Mouse (Mus musculus) heart, embryonic 16.5 days (tissue): ENCODE data around the gene Uxs1. TPM values are rescaled to one million over a fixed set of nuclear protein-coding genes. Genes with fewer than 3 reads are reported as not detected.

ENCODE experiments used
- ATAC-seq: fragments of 200-750 bp; cut with Nextera tagmentation; replicated peaks from 2 replicates; pipeline ENCODE4 v1.8.0; 2017; ENCODE audit warnings: moderate number of reproducible peaks; ENCODE audit not compliant: insufficient read depth, low FRiP score; ENCODE audit errors: extremely low read depth
- H3K27ac ChIP-seq: fragments of 300-500 bp; sonication (generic); 2 replicates; pipeline ENCODE4 v1.5.1; 2014; ENCODE audit warnings: mild to moderate bottlenecking, low read length, control low read depth, moderate library complexity
- H3K27me3 ChIP-seq: fragments of 300-500 bp; sonication (generic); 2 replicates; pipeline ENCODE4 v1.6.1; 2014; ENCODE audit warnings: low read length, mixed read lengths; ENCODE audit not compliant: control insufficient read depth, insufficient read depth
- H3K36me3 ChIP-seq: fragments of 300-500 bp; sonication (generic); 2 replicates; pipeline ENCODE4 v1.6.1; 2014; ENCODE audit not compliant: control insufficient read depth, insufficient read depth
- H3K4me1 ChIP-seq: fragments of 300-500 bp; sonication (generic); 2 replicates; pipeline ENCODE4 v1.6.1; 2014; ENCODE audit warnings: low read length, mixed read lengths; ENCODE audit not compliant: control insufficient read depth, insufficient read depth
- H3K4me2 ChIP-seq: fragments of 300-500 bp; sonication (generic); 2 replicates; pipeline ENCODE4 v1.6.1; 2014; ENCODE audit warnings: low read depth, mild to moderate bottlenecking, control low read depth, low read length
- H3K4me3 ChIP-seq: fragments of 300-500 bp; sonication (generic); 2 replicates; pipeline ENCODE4 v1.5.1; 2014; ENCODE audit warnings: mild to moderate bottlenecking, control low read depth, low read length
- H3K9ac ChIP-seq: fragments of 300-500 bp; sonication (generic); 2 replicates; pipeline ENCODE4 v1.6.1; 2014; ENCODE audit warnings: low read length, control low read depth
- H3K9me3 ChIP-seq: fragments of 300-500 bp; sonication (generic); replicated peaks from 2 replicates; pipeline ENCODE4 v1.6.1; 2016; ENCODE audit warnings: low read length; ENCODE audit not compliant: control insufficient read depth
- WGBS: fragments of 180-500 bp; shearing (Covaris S2); extraction: QIAGEN DNeasy Blood & Tissue Kit; methylation state at CpG from one replicate; pipeline ENCODE4 v1.1.7; 2014; 5-methylcytosine and 5-hydroxymethylcytosine counted together
- polyA plus RNA-seq: library from polyadenylated mRNA; unstranded; fragments of >200 nt; fragmentation: Nextera tagmentation; extraction: Ambion mirVana; gene quantifications from 2 replicates; pipeline ENCODE4 v1.2.1, GENCODE M21; 2015

Uxs1 gene
- polyA plus RNA-seq, 1 experiment from 2014 or later: 11.0 TPM

GRCm38 (mm10) chr1:43837236-43837635 lies 9.6 kb upstream of the Uxs1 start:
- 81% methylated on average over 1 of the region's 1 CpGs for WGBS
- Histone ChIP-seq H3K9me3 (no peaks in the 10 kb centered on the region), H3K27ac (no peak overlapping the region), H3K4me2 (no peak overlapping the region), H3K27me3 (no peaks in the 10 kb centered on the region), H3K4me1 (no peaks in the 10 kb centered on the region), H3K36me3 (no peaks in the 10 kb centered on the region), H3K4me3 (no peak overlapping the region), H3K9ac (no peak overlapping the region)
- ATAC-seq: no peak

GRCm38 (mm10) chr1:43830096-43830495 lies 2.5 kb upstream of the Uxs1 start:
- Histone ChIP-seq H3K36me3 (no peaks in the 10 kb centered on the region), H3K9ac (no peak overlapping the region), H3K27ac (no peak overlapping the region), H3K9me3 (no peaks in the 10 kb centered on the region), H3K4me2 (no peak overlapping the region), H3K27me3 (no peaks in the 10 kb centered on the region), H3K4me1 (peaks cover 6% of the 10 kb centered on the region), H3K4me3 (no peak overlapping the region)
- ATAC-seq: no peak
- WGBS: 62% methylated on average over 1 of the region's 1 CpGs

GRCm38 (mm10) chr1:43827002-43827762 lies 418 bp downstream of the Uxs1 start:
- H3K36me3 ChIP-seq: no peaks in the 10 kb centered on the region
- H3K4me1 ChIP-seq: peaks cover 10% of the 10 kb centered on the region
- peak overlapping the region; percentile 97 for H3K4me3 ChIP-seq
- no peaks in the 10 kb centered on the region for H3K9me3 ChIP-seq
- H3K27ac ChIP-seq: peak overlapping the region; percentile 82
- ATAC-seq: peak; percentile 56
- under 1% methylated on average over 68 of the region's 68 CpGs for WGBS
- H3K27me3 ChIP-seq: no peaks in the 10 kb centered on the region
- peak overlapping the region; percentile 91 for H3K9ac ChIP-seq
- peak overlapping the region; percentile 99 for H3K4me2 ChIP-seq

GRCm38 (mm10) chr1:43826628-43827001 lies 985 bp downstream of the Uxs1 start:
- Histone ChIP-seq H3K36me3 (no peaks in the 10 kb centered on the region), H3K27me3 (no peaks in the 10 kb centered on the region), H3K4me2 (peak overlapping the region; percentile 99), H3K4me3 (peak overlapping the region; percentile 97), H3K4me1 (peaks cover 10% of the 10 kb centered on the region), H3K9ac (peak overlapping the region; percentile 91), H3K27ac (peak overlapping the region; percentile 82; the same call in 1 of the 2 replicates), H3K9me3 (no peaks in the 10 kb centered on the region)
- ATAC-seq: no peak
- under 1% methylated on average over 3 of the region's 3 CpGs for WGBS

GRCm38 (mm10) chr1:43823406-43823805 lies 4.2 kb downstream of the Uxs1 start:
- no peaks in the 10 kb centered on the region for H3K36me3 ChIP-seq
- H3K4me2 ChIP-seq: no peak overlapping the region
- H3K4me3 ChIP-seq: no peak overlapping the region
- H3K27me3 ChIP-seq: no peaks in the 10 kb centered on the region
- no peak overlapping the region for H3K27ac ChIP-seq
- 84% methylated on average over 1 of the region's 1 CpGs for WGBS
- H3K4me1 ChIP-seq: peaks cover 10% of the 10 kb centered on the region
- ATAC-seq: no peak
- H3K9ac ChIP-seq: no peak overlapping the region
- no peaks in the 10 kb centered on the region for H3K9me3 ChIP-seq

GRCm38 (mm10) chr1:43822586-43822985 lies 5.0 kb downstream of the Uxs1 start:
- Histone ChIP-seq H3K9ac (no peak overlapping the region), H3K27ac (no peak overlapping the region), H3K4me3 (no peak overlapping the region), H3K9me3 (no peaks in the 10 kb centered on the region), H3K36me3 (no peaks in the 10 kb centered on the region), H3K4me2 (no peak overlapping the region), H3K27me3 (no peaks in the 10 kb centered on the region), H3K4me1 (peaks cover 8% of the 10 kb centered on the region; the same call in 1 of the 2 replicates)
- 57% methylated on average over 5 of the region's 5 CpGs for WGBS
- ATAC-seq: no peak

GRCm38 (mm10) chr1:43821804-43822203 lies 5.8 kb downstream of the Uxs1 start:
- ATAC-seq: no peak
- H3K27me3 ChIP-seq: no peaks in the 10 kb centered on the region
- H3K4me2 ChIP-seq: no peak overlapping the region
- no peak overlapping the region for H3K4me3 ChIP-seq
- H3K27ac ChIP-seq: no peak overlapping the region
- H3K9ac ChIP-seq: no peak overlapping the region
- peaks cover 8% of the 10 kb centered on the region; the same call in 1 of the 2 replicates for H3K4me1 ChIP-seq
- H3K9me3 ChIP-seq: no peaks in the 10 kb centered on the region
- 69% methylated on average over 1 of the region's 1 CpGs for WGBS
- H3K36me3 ChIP-seq: no peaks in the 10 kb centered on the region

GRCm38 (mm10) chr1:43820571-43820970 lies 7.0 kb downstream of the Uxs1 start:
- no peak overlapping the region for H3K4me2 ChIP-seq
- no peak for ATAC-seq
- H3K27ac ChIP-seq: no peak overlapping the region
- 0 out of 2 replicates have a peak, but pooled peaks cover 4% of the 10 kb centered on the region for H3K4me1 ChIP-seq
- WGBS: 66% methylated on average over 1 of the region's 1 CpGs
- no peak overlapping the region for H3K9ac ChIP-seq
- H3K4me3 ChIP-seq: no peak overlapping the region
- no peaks in the 10 kb centered on the region for H3K27me3 ChIP-seq
- H3K9me3 ChIP-seq: no peaks in the 10 kb centered on the region
- H3K36me3 ChIP-seq: no peaks in the 10 kb centered on the region

- H3K4me2 ChIP-seq: no peak overlapping the region
- no peak overlapping the region for H3K27ac ChIP-seq
- no peak overlapping the region for H3K4me3 ChIP-seq
- no peaks in the 10 kb centered on the region for H3K9me3 ChIP-seq
- H3K9ac ChIP-seq: no peak overlapping the region
- 77% methylated on average over 2 of the region's 2 CpGs for WGBS
- no peak for ATAC-seq
- H3K36me3 ChIP-seq: no peaks in the 10 kb centered on the region
- H3K4me1 ChIP-seq: 0 out of 2 replicates have a peak, but pooled peaks cover 4% of the 10 kb centered on the region
- no peaks in the 10 kb centered on the region for H3K27me3 ChIP-seq
These were observed 8.5 kb downstream of the Uxs1 start for GRCm38 (mm10) chr1:43819091-43819490.
